Mouse (Mus musculus): ENCODE data around the gene Hibadh. TPM values are rescaled to one million over a fixed set of nuclear protein-coding genes. Genes with fewer than 3 reads are reported as not detected.
A peak's percentile ranks its signal among the peaks of the same experiment; 100 is the strongest.

The Hibadh gene
- polyA plus RNA-seq, 1 experiment, result 23.8 TPM

- H3K36me3 ChIP-seq (ENCODE audit: control insufficient read depth, insufficient read depth, low read length), result no peaks in the 10 kb centered on the region
- no peaks in the 10 kb centered on the region for H3K27me3 ChIP-seq (ENCODE audit: control insufficient read depth, insufficient read depth, low read length)
- H3K4me3 ChIP-seq (ENCODE audit: control insufficient read depth, low read depth, low read length), result peak overlapping the region; percentile 21; the same call in 1 of the 2 replicates
- no peak for TF ChIP-seq POLR2A (IDR thresholded peaks at IDR 0.05; ENCODE audit: control insufficient read depth, low read depth, low read length)
- no peak for TF ChIP-seq CTCF (IDR thresholded peaks at IDR 0.05; ENCODE audit: control insufficient read depth, insufficient read depth, insufficient replicate concordance, low read depth, low read length)
- H3K27ac ChIP-seq (ENCODE audit: control insufficient read depth, insufficient read depth, low read depth, low read length), result no peak overlapping the region
- H3K4me1 ChIP-seq (ENCODE audit: control insufficient read depth, insufficient read depth, low read length), result no peaks in the 10 kb centered on the region
Measured at GRCm38 (mm10) chr6:52567327-52568299, 72.6 kb downstream of the Hibadh start.

DNA sequence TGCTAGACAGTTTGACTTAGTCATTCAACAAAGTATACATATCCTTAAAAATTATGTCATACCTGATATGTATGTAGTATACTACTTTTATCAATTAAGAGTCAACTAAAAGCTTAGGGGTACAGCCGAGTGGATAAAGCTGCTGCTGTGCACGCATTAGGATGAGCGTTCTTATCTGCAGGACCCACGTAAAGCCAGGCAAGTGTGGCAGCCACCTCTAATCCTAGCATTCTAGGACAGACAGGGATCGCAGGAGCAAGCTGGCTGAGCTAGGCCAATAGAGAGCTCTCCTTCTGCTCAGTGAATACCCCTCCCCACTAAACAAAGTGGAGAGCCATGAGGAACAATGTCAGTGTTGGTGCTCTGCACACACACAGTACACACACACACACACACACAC lies 75.0 kb downstream of the Hibadh start:
- Histone ChIP-seq H3K27ac (ENCODE audit: control insufficient read depth, insufficient read depth, low read depth, low read length) (no peak overlapping the region), H3K4me3 (ENCODE audit: control insufficient read depth, low read depth, low read length) (no peak overlapping the region), H3K36me3 (ENCODE audit: control insufficient read depth, insufficient read depth, low read length) (no peaks in the 10 kb centered on the region), H3K27me3 (ENCODE audit: control insufficient read depth, insufficient read depth, low read length) (no peaks in the 10 kb centered on the region), H3K4me1 (ENCODE audit: control insufficient read depth, insufficient read depth, low read length) (no peaks in the 10 kb centered on the region)
- TF ChIP-seq CTCF (IDR thresholded peaks at IDR 0.05; ENCODE audit: control insufficient read depth, insufficient read depth, insufficient replicate concordance, low read depth, low read length) (no peak), POLR2A (IDR thresholded peaks at IDR 0.05; ENCODE audit: control insufficient read depth, low read depth, low read length) (no peak)

GRCm38 (mm10) chr6:52562994-52563393 lies 77.2 kb downstream of the Hibadh start:
- no peaks in the 10 kb centered on the region for H3K27me3 ChIP-seq (ENCODE audit: control insufficient read depth, insufficient read depth, low read length)
- H3K36me3 ChIP-seq (ENCODE audit: control insufficient read depth, insufficient read depth, low read length), result no peaks in the 10 kb centered on the region
- no peak overlapping the region for H3K27ac ChIP-seq (ENCODE audit: control insufficient read depth, insufficient read depth, low read depth, low read length)
- no peak overlapping the region for H3K4me3 ChIP-seq (ENCODE audit: control insufficient read depth, low read depth, low read length)
- no peaks in the 10 kb centered on the region for H3K4me1 ChIP-seq (ENCODE audit: control insufficient read depth, insufficient read depth, low read length)
- TF ChIP-seq CTCF (IDR thresholded peaks at IDR 0.05; ENCODE audit: control insufficient read depth, insufficient read depth, insufficient replicate concordance, low read depth, low read length) (no peak), POLR2A (IDR thresholded peaks at IDR 0.05; ENCODE audit: control insufficient read depth, low read depth, low read length) (no peak)

DNA sequence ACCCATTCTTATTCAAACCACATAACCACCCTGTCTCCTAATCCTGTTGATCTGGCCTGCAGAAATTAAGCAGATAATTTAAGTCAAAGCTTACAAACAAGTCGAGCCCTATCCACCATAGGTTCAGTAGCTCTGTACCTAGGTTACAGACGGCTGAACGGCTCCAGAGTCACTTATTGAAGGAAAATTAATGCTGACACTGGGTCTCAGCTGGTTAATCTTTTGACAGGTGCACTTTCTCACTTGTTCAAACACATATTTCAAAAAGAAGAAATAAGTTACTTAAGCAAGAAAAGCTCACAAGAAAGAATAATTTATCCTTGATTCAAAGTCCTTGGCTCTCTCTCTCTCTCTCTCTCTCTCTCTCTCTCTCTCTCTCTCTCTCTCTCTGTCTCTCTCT lies 81.1 kb downstream of the Hibadh start:
- Histone ChIP-seq H3K27me3 (ENCODE audit: control insufficient read depth, insufficient read depth, low read length) (no peaks in the 10 kb centered on the region), H3K4me3 (ENCODE audit: control insufficient read depth, low read depth, low read length) (no peak overlapping the region), H3K27ac (ENCODE audit: control insufficient read depth, insufficient read depth, low read depth, low read length) (no peak overlapping the region), H3K4me1 (ENCODE audit: control insufficient read depth, insufficient read depth, low read length) (no peaks in the 10 kb centered on the region), H3K36me3 (ENCODE audit: control insufficient read depth, insufficient read depth, low read length) (no peaks in the 10 kb centered on the region)
- no peak for TF ChIP-seq POLR2A (IDR thresholded peaks at IDR 0.05; ENCODE audit: control insufficient read depth, low read depth, low read length)
- TF ChIP-seq CTCF (IDR thresholded peaks at IDR 0.05; ENCODE audit: control insufficient read depth, insufficient read depth, insufficient replicate concordance, low read depth, low read length), result no peak

GRCm38 (mm10) chr6:52544376-52544775 lies 95.8 kb downstream of the Hibadh start:
- TF ChIP-seq POLR2A (IDR thresholded peaks at IDR 0.05; ENCODE audit: control insufficient read depth, low read depth, low read length), result no peak
- Histone ChIP-seq H3K27me3 (ENCODE audit: control insufficient read depth, insufficient read depth, low read length) (no peaks in the 10 kb centered on the region), H3K27ac (ENCODE audit: control insufficient read depth, insufficient read depth, low read depth, low read length) (no peak overlapping the region), H3K4me3 (ENCODE audit: control insufficient read depth, low read depth, low read length) (no peak overlapping the region), H3K36me3 (ENCODE audit: control insufficient read depth, insufficient read depth, low read length) (no peaks in the 10 kb centered on the region), H3K4me1 (ENCODE audit: control insufficient read depth, insufficient read depth, low read length) (no peaks in the 10 kb centered on the region)

- Histone ChIP-seq H3K4me1 (ENCODE audit: control insufficient read depth, insufficient read depth, low read length) (no peaks in the 10 kb centered on the region), H3K27me3 (ENCODE audit: control insufficient read depth, insufficient read depth, low read length) (no peaks in the 10 kb centered on the region), H3K27ac (ENCODE audit: control insufficient read depth, insufficient read depth, low read depth, low read length) (no peak overlapping the region)
Measured at GRCm38 (mm10) chr6:52542464-52542863, 97.7 kb downstream of the Hibadh start.

GRCm38 (mm10) chr6:52539911-52540310 lies 100.3 kb downstream of the Hibadh start:
- Histone ChIP-seq H3K27me3 (ENCODE audit: control insufficient read depth, insufficient read depth, low read length) (no peaks in the 10 kb centered on the region), H3K36me3 (ENCODE audit: control insufficient read depth, insufficient read depth, low read length) (no peaks in the 10 kb centered on the region), H3K27ac (ENCODE audit: control insufficient read depth, insufficient read depth, low read depth, low read length) (no peak overlapping the region), H3K4me1 (ENCODE audit: control insufficient read depth, insufficient read depth, low read length) (no peaks in the 10 kb centered on the region; the same call in 1 of the 2 replicates), H3K4me3 (ENCODE audit: control insufficient read depth, low read depth, low read length) (no peak overlapping the region)
- TF ChIP-seq POLR2A (IDR thresholded peaks at IDR 0.05; ENCODE audit: control insufficient read depth, low read depth, low read length) (no peak), CTCF (IDR thresholded peaks at IDR 0.05; ENCODE audit: control insufficient read depth, insufficient read depth, insufficient replicate concordance, low read depth, low read length) (no peak)

More at GRCm38 (mm10) chr6:52542464-52542863, 97.7 kb downstream of the Hibadh start:
- TF ChIP-seq POLR2A (IDR thresholded peaks at IDR 0.05; ENCODE audit: control insufficient read depth, low read depth, low read length) (no peak), CTCF (IDR thresholded peaks at IDR 0.05; ENCODE audit: control insufficient read depth, insufficient read depth, insufficient replicate concordance, low read depth, low read length) (no peak)
- Histone ChIP-seq H3K36me3 (ENCODE audit: control insufficient read depth, insufficient read depth, low read length) (no peaks in the 10 kb centered on the region), H3K4me3 (ENCODE audit: control insufficient read depth, low read depth, low read length) (no peak overlapping the region)
